Mouse (Mus musculus): ENCODE data around the gene Cnnm2.

DNA sequence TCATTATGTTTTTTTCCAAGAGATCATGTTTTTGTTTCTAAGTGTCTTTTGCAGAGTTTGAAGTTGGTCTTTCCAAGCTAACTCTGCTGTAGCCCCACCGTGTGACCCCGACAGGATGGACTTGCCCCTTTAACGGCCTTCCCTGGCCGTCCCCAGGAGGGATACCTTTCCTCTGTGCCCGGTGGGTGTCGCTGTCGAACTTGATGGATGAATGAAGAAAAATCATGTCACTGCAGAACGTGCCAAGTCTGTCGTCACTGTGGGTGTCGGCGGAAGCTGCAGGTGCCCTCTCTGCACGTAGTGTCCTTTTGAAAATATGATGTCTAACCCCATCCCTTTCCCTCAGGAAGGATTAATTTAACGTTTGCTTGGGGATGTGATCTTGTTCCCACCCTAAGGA, 117.0 kb downstream of the Cnnm2 start:
- TF ChIP-seq CTCF (IDR thresholded peaks at IDR 0.05; ENCODE audit: low read depth) (peak; percentile 63), EP300 (optimal IDR thresholded peaks at IDR 0.05) (no peak)

All from stomach, postnatal 0 days (tissue).